Mouse (Mus musculus) midbrain, embryonic 12.5 days (tissue): ENCODE data around the gene Large2. TPM values are rescaled to one million over a fixed set of nuclear protein-coding genes. Genes with fewer than 3 reads are reported as not detected.

Experiments used
- ATAC-seq: fragments of 200-750 bp; cut with Nextera tagmentation; 2 replicates; pipeline ENCODE4 v1.8.0; 2017; ENCODE audit warnings: low read depth, moderate TSS enrichment, moderate library complexity; ENCODE audit not compliant: low FRiP score
- H3K27ac ChIP-seq: fragments of 300-500 bp; sonication (generic); replicated peaks from 2 replicates; pipeline ENCODE4 v1.5.1; 2016; ENCODE audit warnings: mild to moderate bottlenecking
- H3K27me3 ChIP-seq: fragments of 300-500 bp; sonication (generic); 2 replicates; pipeline ENCODE4 v1.6.1; 2016; ENCODE audit warnings: mild to moderate bottlenecking
- H3K36me3 ChIP-seq: fragments of 300-500 bp; sonication (generic); 2 replicates; pipeline ENCODE4 v1.6.1; 2016
- H3K4me1 ChIP-seq: fragments of 300-500 bp; sonication (generic); 2 replicates; pipeline ENCODE4 v1.6.1; 2016
- H3K4me2 ChIP-seq: fragments of 300-500 bp; sonication (generic); replicated peaks from 2 replicates; pipeline ENCODE4 v1.6.1; 2016; ENCODE audit warnings: mild to moderate bottlenecking, moderate library complexity
- H3K4me3 ChIP-seq: fragments of 300-500 bp; sonication (generic); 2 replicates; pipeline ENCODE4 v1.5.1; 2016; ENCODE audit warnings: mild to moderate bottlenecking
- H3K9ac ChIP-seq: fragments of 300-500 bp; sonication (generic); replicated peaks from 2 replicates; pipeline ENCODE4 v1.6.1; 2016; ENCODE audit warnings: mild to moderate bottlenecking, moderate library complexity
- H3K9me3 ChIP-seq: fragments of 300-500 bp; sonication (generic); 2 replicates; pipeline ENCODE4 v1.6.1; 2016; ENCODE audit warnings: mild to moderate bottlenecking
- WGBS: fragments of 180-500 bp; shearing (Covaris S2); methylation state at CpG from one replicate; pipeline ENCODE4 v1.1.7; 2016; 5-methylcytosine and 5-hydroxymethylcytosine counted together
- polyA plus RNA-seq: library from polyadenylated mRNA; unstranded; fragments of >200 nt; fragmentation: Nextera tagmentation; extraction: Ambion mirVana; gene quantifications from 2 replicates; pipeline ENCODE4 v1.2.1, GENCODE M21; 2016

Gene Large2
- polyA plus RNA-seq, 1 experiment from 2014 or later: 4.7 TPM

DNA sequence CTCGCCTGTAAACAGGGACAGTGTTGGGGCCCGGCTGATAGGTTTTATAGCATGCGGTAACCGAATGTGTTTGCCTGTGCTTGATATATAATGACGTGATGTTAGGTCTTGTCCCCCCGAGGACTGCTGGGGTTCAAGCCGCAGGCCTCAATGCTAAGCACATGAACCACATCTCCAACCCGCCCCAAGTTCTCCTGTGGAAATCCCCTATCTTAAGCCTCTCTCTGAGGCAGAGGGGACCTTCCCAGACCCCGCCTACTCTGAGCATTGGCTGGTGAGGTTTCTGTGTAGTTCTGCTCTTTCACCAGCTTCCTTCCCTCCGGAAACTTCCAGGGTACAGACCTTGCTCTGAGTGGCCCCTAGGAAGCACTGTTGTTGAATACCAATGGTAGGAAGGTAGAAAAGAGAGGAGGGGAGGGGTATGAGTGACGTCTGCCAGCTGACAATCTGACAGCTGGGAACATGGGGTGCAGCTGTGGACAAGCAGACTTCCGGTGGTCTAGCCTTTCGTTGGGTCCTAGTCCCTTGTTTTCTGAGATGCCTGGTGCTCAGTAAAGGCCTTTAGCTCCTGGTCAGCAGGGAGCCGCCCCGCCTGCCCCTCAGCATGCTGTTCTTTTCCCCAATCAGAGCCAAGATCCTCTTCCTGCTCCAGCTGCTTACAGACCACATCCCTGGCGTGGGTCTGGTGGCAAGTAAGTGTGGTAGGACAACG, 5.3 kb upstream of the Large2 start:
- no peak overlapping the region for H3K4me3 ChIP-seq
- no peaks in the 10 kb centered on the region for H3K9me3 ChIP-seq
- no peak overlapping the region for H3K27ac ChIP-seq
- no peaks in the 10 kb centered on the region for H3K27me3 ChIP-seq
- no peak overlapping the region for H3K4me2 ChIP-seq
- 85% methylated on average over 17 of the region's 17 CpGs for WGBS
- no peak for ATAC-seq
- H3K9ac ChIP-seq: no peak overlapping the region
- peaks cover 11% of the 10 kb centered on the region for H3K4me1 ChIP-seq
- H3K36me3 ChIP-seq: peaks cover 76% of the 10 kb centered on the region

DNA sequence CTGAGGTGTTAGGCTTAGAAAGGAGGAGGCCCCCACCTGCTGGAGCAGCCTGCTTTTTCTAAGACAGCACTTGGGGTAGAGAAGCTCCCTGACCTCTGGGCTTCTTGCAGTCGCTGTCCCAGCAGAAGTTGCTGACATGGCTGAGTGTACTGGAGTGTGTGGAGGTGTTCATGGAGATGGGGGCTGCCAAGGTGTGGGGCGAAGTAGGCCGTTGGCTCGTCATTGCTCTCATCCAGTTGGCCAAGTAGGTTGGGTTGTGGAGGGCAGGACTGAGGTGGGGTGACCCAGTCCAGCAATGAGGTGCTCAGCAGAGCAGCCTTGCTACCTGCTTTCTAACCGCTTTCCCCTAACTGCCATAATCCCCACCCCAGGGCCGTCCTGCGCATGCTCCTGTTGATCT, 2.7 kb upstream of the Large2 start:
- H3K36me3 ChIP-seq: peaks cover 50% of the 10 kb centered on the region
- no peak overlapping the region for H3K4me3 ChIP-seq
- H3K4me2 ChIP-seq: no peak overlapping the region

DNA sequence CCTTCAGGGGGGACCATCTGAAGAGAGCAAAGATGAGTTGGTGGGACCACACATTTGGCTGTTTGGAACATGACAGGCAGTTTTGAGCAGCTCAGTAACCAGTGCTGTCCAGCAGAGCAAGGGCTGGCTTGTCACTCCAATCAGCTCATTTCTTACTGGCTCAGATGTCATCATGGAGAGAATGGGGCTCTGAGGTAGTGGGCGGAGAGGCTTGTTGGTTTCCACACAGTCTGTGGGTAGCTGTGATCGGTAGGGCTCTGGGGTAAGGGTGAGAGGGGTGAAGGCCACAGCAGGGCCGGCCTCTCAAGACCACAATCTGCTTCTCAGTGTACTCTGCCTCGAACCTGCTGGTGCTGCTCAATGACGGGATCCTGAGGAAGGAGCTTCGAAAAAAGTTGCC, 1.6 kb upstream of the Large2 start:
- Histone ChIP-seq H3K27ac (no peak overlapping the region), H3K27me3 (0 out of 2 replicates have a peak, but pooled peaks cover under 1% of the 10 kb centered on the region), H3K4me3 (peak overlapping the region; percentile 75), H3K9ac (peak overlapping the region; percentile 74), H3K4me1 (peaks cover 43% of the 10 kb centered on the region), H3K4me2 (peak overlapping the region; percentile 95), H3K9me3 (no peaks in the 10 kb centered on the region), H3K36me3 (peaks cover 39% of the 10 kb centered on the region)
- WGBS: 94% methylated on average over 6 of the region's 6 CpGs
- no peak for ATAC-seq

More for the DNA sequence above, 2.7 kb upstream of the Large2 start:
- Histone ChIP-seq H3K9ac (no peak overlapping the region), H3K27me3 (no peaks in the 10 kb centered on the region), H3K9me3 (no peaks in the 10 kb centered on the region), H3K27ac (no peak overlapping the region), H3K4me1 (peaks cover 33% of the 10 kb centered on the region)
- WGBS: 88% methylated on average over 7 of the region's 7 CpGs
- ATAC-seq: no peak

DNA sequence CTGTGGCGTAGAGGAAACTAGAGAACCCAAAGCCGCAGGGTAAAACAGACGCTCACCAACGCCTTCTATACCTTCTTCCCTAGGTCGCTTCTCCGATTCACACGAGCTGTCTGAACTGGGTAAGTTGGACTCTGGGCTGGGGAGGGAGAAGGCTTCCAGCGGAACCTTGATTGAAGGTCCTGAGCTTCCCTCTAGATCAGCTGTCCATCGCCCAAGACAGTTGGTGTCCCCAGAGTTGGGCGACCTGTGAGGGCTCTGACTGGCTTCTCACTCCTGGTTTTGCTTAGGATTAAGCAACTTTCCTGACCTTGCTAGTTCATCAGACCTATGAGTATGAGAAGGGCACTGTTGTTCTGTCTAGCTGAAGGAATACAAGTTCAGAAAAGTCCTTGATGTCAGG, 1.1 kb upstream of the Large2 start:
- WGBS: 12% methylated on average over 10 of the region's 10 CpGs
- peaks cover 48% of the 10 kb centered on the region for H3K4me1 ChIP-seq
- peak overlapping the region; percentile 83 for H3K27ac ChIP-seq

DNA sequence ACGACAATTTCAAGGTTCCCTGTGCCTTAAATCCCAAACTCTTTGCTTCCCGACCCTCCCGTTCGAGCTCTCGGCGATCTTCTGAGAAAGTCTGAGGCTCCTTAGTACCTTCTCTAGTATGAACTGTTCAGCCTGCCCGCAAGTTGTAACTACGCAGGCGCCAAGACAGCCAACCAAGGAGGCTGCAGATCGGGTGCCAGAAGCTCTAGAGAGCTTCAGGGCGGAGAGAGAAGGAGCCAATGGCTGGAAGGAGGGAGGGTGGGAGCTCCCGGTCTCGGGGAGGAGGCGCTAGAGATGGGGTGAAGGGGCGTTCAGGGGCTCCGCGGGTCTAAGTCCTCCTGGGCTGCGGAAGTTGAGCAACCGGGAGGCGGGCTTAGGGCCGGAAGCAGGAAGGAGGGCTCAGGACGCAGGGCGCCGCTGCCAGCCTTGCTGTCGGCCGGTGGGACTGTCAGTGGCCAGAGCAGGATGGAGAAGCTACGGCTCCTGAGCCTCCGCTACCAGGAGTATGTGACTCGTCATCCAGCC, 492 bp upstream of the Large2 start:
- H3K9ac ChIP-seq: peak overlapping the region; percentile 74
- peaks cover 28% of the 10 kb centered on the region for H3K36me3 ChIP-seq
- ATAC-seq: peak; percentile 91
- H3K4me3 ChIP-seq: peak overlapping the region; percentile 75
- H3K9me3 ChIP-seq: no peaks in the 10 kb centered on the region
- H3K4me1 ChIP-seq: peaks cover 55% of the 10 kb centered on the region
- H3K27ac ChIP-seq: peak overlapping the region; percentile 83
- H3K4me2 ChIP-seq: peak overlapping the region; percentile 95
- under 1% methylated on average over 29 of the region's 29 CpGs for WGBS
- H3K27me3 ChIP-seq: peaks cover 12% of the 10 kb centered on the region

More for the DNA sequence above, 1.1 kb upstream of the Large2 start:
- Histone ChIP-seq H3K4me2 (peak overlapping the region; percentile 95), H3K27me3 (peaks cover 6% of the 10 kb centered on the region), H3K9me3 (no peaks in the 10 kb centered on the region), H3K36me3 (peaks cover 34% of the 10 kb centered on the region), H3K4me3 (peak overlapping the region; percentile 75), H3K9ac (peak overlapping the region; percentile 74)
- ATAC-seq: no peak

DNA sequence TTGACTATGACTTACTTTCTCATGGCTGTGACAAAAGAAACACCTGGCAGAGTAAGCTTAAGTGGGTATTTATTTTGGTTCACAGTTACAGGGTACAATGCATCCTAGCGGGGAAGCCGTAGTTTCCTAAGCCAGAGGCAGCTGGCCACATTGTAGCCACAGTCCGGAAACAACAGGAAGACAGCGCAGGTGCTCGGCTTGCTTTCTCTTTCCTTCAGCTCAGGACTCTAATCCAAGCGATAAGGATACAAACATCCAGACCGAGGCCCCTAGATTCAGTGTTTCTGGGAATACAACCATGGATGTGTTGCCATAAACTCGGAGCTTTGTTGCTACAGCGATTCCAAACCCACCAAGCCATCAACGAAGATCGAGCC, 1.2 kb downstream of the Large2 start:
- H3K9ac ChIP-seq: no peak overlapping the region
- H3K4me1 ChIP-seq: peaks cover 59% of the 10 kb centered on the region
- peaks cover 26% of the 10 kb centered on the region for H3K27me3 ChIP-seq
- no peak for ATAC-seq
- H3K27ac ChIP-seq: peak overlapping the region; percentile 83
- H3K9me3 ChIP-seq: no peaks in the 10 kb centered on the region
- H3K36me3 ChIP-seq: peaks cover 11% of the 10 kb centered on the region
- WGBS: 57% methylated on average over 11 of the region's 11 CpGs
- H3K4me2 ChIP-seq: peak overlapping the region; percentile 95; the same call in 1 of the 2 replicates
- H3K4me3 ChIP-seq: no peak overlapping the region

DNA sequence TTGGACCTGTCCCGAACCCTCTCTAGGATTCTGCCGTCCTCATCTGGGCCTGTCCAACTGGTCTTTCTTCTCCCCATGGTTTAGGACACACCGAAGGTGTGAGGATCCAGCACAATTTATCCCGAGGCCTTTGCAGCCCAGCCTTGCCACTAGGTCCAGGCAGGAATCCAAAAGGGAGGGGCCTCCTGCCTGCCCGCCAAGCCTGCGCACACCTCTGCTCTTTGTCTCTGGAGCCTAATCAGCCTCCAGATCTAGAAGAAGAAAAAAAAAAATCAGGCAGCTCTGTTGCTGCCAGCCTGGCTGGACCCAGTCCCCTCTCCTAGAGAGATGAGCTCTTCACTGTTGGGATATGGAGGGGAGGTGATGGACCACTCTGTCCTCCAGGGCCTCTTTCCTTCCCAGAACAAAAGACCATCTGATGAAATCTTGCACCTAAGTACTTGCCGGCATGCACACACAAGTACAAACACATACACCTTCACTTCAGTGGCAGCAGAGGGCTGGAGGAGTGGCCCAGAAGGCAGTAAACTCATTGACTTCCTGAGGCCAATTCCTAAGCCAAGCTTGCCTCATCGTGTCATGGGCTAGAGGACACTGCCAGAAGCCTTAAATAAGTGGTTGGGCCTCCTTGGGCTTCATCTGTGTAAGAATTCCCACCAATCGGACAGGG, 1.8 kb downstream of the Large2 start:
- Histone ChIP-seq H3K4me3 (no peak overlapping the region), H3K27me3 (peaks cover 26% of the 10 kb centered on the region), H3K27ac (peak overlapping the region; percentile 75; the same call in 1 of the 2 replicates), H3K4me1 (peaks cover 59% of the 10 kb centered on the region), H3K36me3 (peaks cover 5% of the 10 kb centered on the region; the same call in 1 of the 2 replicates), H3K4me2 (no peak overlapping the region; the same call in 1 of the 2 replicates), H3K9me3 (no peaks in the 10 kb centered on the region), H3K9ac (no peak overlapping the region)
- ATAC-seq: no peak
- WGBS: 24% methylated on average over 9 of the region's 9 CpGs

DNA sequence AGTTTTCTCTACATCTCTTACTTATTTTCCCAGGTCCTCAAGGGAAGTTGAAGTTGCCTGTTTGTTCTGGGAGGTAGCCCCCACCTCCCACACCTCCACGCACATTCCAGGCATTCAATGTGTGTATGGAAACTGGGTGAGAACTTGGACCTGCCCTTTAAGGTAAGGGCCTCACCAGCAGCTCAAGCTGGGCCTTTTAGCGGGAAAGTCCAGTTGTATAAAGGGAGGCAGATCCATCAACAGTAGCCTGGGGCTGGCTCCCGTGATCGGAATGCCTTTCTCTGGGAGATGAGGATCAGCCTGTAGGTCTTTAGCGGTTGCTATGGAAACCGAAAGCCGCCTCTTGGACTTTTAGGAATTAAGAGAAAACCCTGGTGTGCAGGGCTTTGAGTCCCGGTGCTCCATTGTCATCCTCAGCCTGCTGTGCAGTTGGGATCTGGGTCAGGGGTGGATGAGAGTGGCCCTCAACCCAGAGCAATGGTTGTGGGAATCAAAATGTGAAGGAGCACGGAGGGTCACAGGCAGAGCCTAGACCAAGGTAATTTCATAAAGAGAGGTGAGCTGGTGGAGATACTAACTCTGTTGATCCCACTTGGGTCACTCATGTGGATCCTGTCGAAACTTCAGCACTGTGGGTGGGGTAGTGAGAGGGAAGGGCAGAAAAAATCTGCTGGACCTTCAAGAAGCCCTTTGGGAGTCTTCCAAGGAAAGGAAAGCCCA, 2.5 kb downstream of the Large2 start:
- Histone ChIP-seq H3K27me3 (peaks cover 26% of the 10 kb centered on the region), H3K27ac (peak overlapping the region; percentile 75), H3K9ac (no peak overlapping the region), H3K9me3 (no peaks in the 10 kb centered on the region), H3K4me2 (peak overlapping the region; percentile 56), H3K36me3 (no peaks in the 10 kb centered on the region), H3K4me3 (no peak overlapping the region), H3K4me1 (peaks cover 59% of the 10 kb centered on the region)
- WGBS: 3% methylated on average over 10 of the region's 10 CpGs
- no peak for ATAC-seq

DNA sequence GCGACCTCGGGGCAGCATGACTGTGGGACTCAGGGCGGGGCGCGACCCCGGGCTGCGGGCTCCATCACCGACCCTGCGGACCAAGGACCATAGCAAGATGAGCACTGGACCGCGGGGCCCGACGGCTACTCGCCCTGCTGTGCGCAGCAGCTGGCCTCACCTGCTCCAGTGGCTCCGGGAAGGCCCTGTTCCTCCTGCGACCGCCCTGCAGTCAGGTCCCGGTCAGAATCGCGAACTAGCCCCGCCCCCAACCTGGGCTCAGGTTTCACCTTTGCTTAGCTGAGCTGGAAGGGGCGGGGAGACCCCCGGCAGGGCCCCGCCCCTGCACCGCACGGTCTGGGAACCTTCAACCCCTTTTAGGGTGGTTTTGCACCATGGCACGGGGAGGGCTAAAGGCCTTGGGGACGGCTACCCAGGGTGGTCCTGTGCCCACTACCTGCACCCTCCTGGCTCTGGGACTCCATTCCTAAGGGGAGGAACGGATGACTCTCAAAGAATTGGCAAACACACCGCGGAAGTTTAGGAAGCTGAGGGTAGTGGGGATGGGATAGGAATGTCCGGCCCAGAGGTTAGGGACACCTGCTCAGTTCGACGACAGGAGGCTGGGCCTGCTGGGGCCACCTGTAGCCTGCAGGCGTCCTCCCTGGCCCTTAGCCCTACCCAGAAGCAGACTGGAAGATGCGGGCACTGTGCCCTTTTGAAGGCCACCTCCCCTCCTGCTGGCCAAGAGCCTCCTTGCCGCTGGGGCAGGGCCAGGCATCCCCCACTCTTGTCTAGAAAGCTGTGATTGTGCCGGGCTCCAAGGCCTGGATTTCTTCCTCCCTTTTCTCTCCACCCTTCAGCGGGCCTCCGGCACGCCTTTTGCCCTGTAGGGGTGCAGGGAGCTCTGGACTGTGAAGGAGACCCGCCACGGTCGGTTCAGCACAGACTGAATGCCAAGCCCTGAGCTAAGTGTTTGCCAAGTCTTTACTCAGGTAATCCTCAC, 3.6 kb downstream of the Large2 start:
- peak overlapping the region; percentile 56 for H3K4me2 ChIP-seq
- no peaks in the 10 kb centered on the region for H3K36me3 ChIP-seq
- H3K4me1 ChIP-seq: peaks cover 55% of the 10 kb centered on the region
- peak overlapping the region; percentile 75 for H3K27ac ChIP-seq
- no peaks in the 10 kb centered on the region for H3K9me3 ChIP-seq
- 1% methylated on average over 45 of the region's 45 CpGs for WGBS
- peaks cover 26% of the 10 kb centered on the region for H3K27me3 ChIP-seq
- peak overlapping the region; percentile 50 for H3K9ac ChIP-seq
- no peak for ATAC-seq
- H3K4me3 ChIP-seq: peak overlapping the region; percentile 32

DNA sequence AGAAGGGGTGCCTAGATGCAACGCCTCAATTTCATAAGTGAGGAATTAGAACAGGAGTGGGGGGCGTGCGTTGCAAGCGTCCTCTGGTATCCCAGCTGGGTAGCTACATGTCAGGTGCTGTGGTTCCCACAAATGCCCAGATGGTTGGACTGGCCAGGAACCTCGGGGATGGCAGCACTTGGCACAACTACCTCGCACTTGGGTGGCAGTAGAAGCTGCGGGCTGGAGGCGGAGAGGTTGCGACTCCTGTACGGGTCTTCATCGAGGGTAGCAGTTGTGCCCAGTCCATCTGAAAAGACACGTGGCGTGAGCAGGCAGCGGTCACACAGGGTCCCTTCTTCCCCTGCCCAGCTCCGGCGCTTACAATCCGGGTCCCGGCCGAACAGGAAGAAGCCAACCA, 4.3 kb downstream of the Large2 start:
- Histone ChIP-seq H3K9ac (peak overlapping the region; percentile 50), H3K4me1 (peaks cover 48% of the 10 kb centered on the region), H3K36me3 (no peaks in the 10 kb centered on the region; the same call in 1 of the 2 replicates), H3K27ac (no peak overlapping the region), H3K27me3 (peaks cover 26% of the 10 kb centered on the region), H3K4me2 (peak overlapping the region; percentile 56), H3K9me3 (no peaks in the 10 kb centered on the region), H3K4me3 (peak overlapping the region; percentile 32)
- 8% methylated on average over 19 of the region's 19 CpGs for WGBS
- ATAC-seq: no peak
